Mouse (Mus musculus) erythroblast, adult 5-6 weeks (primary cell): ENCODE measurements around the gene Ankrd65. TPM values are rescaled to one million over a fixed set of nuclear protein-coding genes. Genes with fewer than 3 reads are reported as not detected.
"Not testable (repeated sequence)": the region's sequence is repeated elsewhere in the genome, so short reads cannot be mapped to it uniquely, and the experiment has no call there.

Source experiments
- ATAC-seq: replicated peaks from 2 replicates; pipeline ENCODE4 v1.8.0; 2016; ENCODE audit warnings: moderate number of reproducible peaks, mild to moderate bottlenecking, moderate TSS enrichment, inconsistent platforms; ENCODE audit not compliant: poor library complexity, low FRiP score, severe bottlenecking
- total RNA-seq, 2 experiments: library from RNA; stranded (forward) in 1 of 2; stranded (reverse) in 1 of 2; fragments of 150-400 nt in 1 of 2; fragments of 200-764, 138-1000 nt in 1 of 2; gene quantifications; 2 replicates each; pipeline versions ENCODE4 v1.2.3 to v1.2.4; 2015 to 2017; ENCODE audit warnings: low replicate concordance in 2 of 2

The Ankrd65 gene
- total RNA-seq (2015; ENCODE audit: low replicate concordance) (2.5 TPM in 1 of 2 replicates, not detected in the other), total RNA-seq (2017; ENCODE audit: low replicate concordance) (1.7 and 4.3 TPM in 2 replicates)

DNA sequence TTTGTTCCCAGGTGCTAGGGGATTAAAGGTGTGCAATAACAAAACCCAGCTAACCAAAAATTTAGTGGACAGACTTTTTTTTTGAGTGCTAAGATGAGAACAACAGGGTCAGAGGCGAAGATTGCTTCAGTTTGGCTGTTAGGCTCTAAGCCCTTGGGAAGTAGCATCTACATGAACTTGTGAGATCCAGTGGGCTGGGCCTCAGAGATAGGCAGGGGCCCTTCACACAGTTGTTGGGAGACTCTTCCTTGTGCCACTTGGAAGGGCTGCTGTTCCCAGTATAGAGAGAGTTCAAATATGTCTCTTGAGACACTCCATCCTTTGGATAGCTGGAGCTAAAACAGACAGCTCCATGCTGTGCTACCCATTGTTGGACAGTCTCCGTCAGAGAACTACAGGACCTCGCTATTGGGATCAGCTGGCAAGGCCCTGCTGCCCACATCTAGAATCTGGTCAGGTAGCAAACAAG lies at the start of gene Ankrd65:
Ankrd65 (plus strand) TSS at position 419 of the 469 bp plus-strand sequence.
- no peak for ATAC-seq

DNA sequence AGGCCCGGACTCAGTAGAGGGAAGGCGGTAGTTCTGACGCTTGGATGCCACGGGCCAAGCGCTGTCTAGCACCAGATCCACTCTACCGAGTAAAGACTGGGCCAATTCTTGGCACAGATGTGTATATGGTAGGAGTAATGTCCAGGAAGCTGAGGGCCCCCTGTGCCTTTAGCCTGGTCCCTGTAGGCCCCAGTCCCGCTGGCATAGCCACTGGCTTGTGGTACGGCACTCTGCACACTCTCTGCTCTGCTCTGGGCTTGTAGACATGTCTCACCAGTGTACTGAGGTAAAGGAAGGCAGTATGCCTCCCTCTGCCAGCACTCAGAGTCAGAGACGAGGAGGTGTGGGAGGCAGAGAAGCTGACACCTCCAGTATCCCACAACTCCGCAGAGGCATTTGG lies 49.6 kb upstream of the Ankrd65 start:
- ATAC-seq: not testable (repeated sequence)

DNA sequence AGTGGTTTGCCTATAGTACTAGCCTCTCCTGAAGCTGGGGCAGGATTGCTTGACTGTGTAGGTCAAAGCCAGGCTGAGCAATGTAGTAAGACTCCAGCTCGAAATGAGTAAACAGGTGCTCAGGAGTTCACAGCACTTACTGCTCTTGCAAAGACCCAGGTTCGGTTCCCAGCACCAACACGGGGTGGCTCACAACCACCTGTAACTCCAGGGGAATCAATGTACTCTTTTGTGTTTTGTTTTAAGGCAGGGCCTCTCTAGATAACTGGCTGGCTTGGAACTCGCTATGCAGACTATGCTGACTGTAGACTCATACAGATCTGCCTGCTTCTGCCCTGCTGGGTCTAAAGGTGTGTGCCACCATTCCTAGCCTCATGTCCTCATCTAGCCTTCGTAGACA lies 47.6 kb upstream of the Ankrd65 start:
- ATAC-seq: no peak

DNA sequence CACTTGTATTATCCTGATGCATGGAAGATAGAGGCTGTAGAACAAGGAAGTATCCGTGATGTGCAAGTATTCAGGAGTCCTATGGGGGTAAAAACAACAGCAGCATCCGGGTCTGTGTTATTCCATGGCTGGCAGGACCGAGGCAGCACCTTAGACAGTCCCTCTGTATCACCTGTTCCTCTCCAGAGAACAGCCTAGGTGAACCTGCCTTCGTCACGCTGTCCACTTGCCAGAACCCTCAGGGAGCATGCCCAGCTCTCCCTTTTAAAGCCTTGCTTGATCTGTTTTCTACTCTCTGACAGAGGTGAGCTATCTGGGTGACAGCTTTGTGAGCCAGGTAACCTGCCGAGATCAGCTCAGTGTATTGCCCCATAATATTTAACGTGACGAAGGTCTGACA lies 45.8 kb upstream of the Ankrd65 start:
- ATAC-seq: no peak

DNA sequence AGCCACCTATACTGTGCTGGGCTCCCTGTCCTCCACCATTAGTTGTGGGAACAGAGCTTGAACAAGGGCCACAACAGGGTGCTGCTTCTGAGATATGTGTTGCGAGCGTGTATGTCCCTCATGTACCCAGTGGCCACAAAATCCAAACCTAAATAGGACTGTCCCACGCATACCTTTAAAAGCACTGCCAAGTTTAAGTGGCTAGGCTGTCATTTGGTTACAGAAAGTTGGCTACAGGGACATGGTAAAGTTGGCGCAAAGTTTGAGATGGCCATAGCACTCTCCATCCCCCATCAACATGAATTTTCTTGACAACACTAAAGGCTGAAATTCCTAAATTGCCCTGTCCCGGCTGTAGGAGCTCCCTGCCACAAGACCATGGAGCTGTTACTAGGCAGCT lies 45.1 kb upstream of the Ankrd65 start:
- ATAC-seq: no peak

DNA sequence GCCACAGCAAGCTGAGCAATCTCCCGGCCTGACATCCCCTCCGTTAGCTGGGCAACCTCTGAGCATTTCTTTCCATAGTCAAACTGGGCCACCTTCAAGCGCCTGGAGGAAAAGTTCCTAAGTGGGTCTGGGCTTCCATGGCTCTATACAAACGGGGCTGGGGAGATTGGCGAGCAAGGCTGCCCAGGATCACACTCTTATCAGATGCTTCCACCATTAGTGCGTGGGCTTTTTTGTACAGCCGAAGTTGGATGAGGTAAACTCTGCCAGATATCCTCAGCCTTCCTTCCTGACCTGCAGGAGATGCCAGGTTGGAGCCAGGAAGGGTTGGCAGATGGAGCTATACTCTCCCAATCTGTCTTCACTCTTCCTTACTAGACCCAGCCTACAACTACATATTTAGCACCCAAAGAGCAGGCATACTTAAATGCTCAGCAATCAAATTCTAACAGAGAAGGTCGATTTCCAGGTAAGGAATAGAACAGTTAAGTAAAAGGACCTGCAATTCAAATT lies 44.1 kb upstream of the Ankrd65 start:
- no peak for ATAC-seq

DNA sequence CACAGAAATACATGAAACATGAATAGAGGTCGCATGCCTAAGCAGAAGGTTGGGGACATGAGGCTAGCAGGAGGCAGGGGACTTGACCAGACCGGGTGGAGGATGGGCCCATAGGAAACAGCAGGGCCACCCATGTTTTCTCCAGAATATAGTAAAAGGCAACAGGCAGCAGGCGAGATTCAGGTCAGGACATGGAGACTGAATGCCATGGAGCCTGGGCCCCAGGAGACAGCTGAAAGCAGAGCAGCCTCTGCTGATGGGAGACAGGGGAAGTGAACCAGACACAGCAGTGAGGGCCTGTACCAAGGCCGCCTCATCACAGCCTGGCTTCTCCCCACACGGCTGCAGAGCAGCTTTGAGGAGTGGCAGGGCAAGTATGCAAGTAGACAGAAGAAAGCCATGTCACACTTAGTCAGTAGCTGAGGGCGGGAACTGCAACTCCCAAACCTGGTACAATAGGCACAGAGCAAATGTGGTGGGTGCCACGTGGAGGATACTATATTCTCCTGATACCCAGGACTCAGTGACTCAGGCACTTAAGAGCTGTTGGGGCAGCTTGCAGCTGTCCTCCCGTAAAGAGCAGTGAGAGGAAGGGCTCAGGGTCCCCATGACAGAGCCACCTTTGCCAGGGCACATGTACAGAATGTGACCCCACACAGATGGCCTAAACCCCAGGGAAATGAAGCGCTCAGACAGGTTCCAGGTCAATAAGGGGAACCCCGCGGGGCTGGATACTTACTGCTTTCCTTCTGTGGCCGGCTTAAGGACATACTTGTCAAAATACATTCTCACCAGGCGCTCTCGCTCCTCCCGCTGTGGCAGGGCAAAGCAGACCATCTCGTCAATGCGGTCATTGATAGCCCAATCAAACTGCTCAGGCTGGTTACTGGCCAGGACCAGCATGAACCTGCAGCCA lies 43.4 kb upstream of the Ankrd65 start:
- ATAC-seq: no peak

DNA sequence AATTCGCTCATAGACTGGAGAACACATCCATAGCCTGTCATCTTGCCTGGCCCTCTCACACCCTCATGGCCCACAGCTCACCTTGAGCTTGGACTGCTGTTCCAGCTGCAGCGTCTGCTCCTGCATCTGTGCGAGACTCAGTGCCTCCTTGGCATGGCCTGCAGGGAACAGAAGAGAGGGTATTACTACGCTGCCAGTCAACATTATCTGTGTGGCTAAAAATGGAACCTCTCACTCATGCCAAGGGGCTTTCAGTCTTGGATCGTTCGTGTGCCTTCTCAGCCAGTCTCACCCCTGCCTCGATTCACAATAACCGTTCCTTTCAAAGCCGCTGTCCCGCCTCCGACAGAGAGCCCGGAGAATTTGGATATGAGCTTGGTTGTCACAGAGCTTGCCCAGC lies 33.2 kb upstream of the Ankrd65 start:
- ATAC-seq: no peak

DNA sequence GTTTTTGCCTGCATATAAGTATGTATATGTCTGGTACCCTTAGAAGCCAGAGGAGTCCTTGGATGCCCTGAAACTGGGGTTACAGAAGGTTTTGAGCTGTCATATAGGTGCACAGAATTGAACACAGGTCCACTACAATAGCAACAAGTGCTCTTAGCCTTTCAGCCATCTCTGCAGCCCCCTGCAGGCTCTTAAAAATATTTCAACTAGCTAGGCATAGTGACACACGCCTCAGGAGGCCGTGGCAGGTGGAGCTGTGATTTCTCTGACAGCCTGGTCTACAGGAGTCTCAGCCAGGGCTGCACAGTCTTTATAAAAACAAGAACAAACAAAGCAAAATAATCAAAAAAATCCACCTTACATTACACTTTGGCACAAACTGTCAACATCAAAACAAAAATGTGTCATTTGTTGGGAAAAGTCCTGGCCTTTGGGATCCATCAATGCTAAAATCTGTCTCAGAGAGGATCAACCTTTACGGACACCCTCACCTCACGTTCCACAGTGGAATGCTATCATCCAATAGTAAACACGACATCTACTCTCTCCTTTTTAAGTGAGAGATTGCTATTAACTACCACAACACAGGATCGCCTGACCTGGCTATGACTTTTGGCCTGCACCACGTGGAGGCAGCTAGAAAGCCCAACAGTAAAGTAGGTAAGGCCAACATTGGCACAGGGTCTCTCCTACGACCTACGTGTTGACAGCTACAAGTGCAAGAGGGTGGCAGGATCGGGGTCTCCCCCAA lies 30.2 kb upstream of the Ankrd65 start:
- no peak for ATAC-seq

DNA sequence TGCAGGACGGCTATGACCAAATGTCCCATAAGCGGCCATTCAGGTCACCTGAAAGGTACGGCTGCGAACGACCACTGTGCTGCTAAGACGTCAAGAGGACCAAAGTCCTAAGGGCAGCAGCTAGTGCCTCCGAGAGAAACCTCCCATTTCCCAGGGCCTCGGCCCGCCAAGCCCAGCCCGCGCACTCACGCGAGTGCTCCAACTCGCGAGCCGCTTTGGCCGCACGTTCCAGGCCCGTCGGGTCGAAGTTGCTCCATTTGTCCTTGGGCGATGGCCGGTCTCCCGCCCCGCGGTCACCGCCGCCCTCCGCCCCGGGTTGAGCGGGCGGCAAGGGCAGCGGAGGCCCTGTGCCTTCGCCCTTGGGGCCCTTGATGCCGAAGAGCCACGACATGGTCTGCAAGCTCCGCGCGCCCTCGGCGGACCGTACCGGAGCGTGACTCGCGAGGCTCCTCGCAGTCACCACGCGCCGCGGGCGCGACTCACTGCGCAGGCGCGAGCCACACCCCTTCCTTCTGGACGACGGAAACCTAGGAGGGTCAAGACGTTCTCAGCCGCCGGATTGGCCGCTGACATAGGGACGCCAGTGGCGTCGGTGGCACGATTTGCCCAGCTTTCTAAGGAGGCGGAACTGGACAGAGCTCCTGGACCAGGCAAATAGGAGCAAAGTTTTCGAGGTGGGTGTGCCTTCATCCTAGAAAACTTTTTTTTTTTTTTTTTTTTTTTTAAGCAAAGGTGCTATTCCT lies 29.5 kb upstream of the Ankrd65 start, which contains the start of gene Atad3a:
Atad3a (minus strand) TSS at position 481 of the 743 bp plus-strand sequence.
- peak; percentile 97 for ATAC-seq

DNA sequence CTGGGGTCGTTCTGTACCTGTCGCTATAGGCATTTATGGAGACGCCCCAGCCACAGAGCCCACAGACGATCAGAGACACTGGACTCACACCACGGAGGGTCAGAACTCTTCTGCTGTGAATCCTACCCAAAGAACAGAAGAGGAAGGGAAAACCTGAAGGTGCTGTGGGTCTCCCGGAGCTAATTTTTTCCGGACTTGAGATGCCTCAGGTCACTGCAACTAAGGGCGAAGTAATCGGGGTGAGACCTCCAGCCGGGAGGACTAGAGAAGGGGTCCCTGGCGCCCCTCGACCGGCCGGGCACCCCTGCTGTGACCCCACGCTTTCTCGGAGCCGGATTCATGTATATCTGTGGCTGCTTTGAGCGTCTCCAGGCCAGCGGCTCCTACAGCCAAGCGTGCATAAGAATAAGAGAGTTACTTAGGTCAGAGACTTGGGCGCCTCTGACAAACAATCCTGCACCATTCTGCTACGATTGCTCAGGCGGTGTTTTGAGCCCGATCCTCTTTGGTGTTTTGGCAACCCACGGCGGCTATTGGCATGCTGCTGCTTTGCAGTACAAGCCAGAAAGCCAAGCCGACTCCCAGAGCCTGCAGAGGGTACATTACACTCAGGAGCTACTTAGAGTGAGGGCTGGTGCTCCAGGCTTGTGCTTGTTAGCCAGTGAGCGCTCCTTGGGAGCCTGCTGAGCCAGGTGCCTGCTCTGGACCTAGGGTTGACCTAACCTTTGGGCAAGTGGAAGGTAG lies 28.7 kb upstream of the Ankrd65 start:
- peak; percentile 45 for ATAC-seq

DNA sequence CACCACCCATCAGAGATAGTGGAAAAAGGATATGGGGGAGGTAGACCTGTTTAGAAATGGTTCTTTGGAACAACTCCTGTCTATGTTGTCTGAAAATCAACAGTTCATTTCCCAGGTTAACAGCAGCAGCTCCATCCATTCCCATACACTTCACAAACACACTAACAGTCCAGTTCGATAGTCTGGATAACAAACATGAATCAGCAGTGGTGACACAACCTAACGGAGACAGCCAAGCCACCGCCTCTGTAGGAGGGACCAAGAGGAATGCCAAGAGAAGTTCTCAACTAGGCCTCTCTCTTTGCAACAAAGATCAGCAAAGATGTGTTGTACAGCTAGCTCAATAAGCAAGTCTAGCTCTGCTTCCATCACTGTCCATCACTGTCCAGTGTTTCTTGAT lies 27.9 kb upstream of the Ankrd65 start:
- ATAC-seq: peak; percentile 42; the same call in 1 of the 2 replicates

DNA sequence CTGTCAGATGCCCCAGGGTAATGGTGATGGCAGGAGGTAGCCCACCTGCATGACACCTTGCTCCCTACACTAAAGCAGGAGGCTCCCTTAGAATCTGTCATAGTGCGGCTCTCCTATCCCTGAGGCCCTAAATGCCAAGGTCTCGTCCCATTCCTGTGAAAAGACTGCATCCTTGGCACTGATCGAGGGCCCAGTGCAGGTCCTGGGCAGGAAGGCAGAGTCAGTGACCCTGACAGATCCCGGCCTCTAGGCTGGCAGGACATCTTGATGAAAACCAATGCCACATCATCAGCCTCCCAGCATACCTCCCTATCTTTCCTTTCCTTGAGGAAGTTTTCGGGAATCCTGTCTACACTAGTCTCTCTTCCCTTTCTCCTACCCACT lies 20.8 kb upstream of the Ankrd65 start:
- ATAC-seq: no peak

DNA sequence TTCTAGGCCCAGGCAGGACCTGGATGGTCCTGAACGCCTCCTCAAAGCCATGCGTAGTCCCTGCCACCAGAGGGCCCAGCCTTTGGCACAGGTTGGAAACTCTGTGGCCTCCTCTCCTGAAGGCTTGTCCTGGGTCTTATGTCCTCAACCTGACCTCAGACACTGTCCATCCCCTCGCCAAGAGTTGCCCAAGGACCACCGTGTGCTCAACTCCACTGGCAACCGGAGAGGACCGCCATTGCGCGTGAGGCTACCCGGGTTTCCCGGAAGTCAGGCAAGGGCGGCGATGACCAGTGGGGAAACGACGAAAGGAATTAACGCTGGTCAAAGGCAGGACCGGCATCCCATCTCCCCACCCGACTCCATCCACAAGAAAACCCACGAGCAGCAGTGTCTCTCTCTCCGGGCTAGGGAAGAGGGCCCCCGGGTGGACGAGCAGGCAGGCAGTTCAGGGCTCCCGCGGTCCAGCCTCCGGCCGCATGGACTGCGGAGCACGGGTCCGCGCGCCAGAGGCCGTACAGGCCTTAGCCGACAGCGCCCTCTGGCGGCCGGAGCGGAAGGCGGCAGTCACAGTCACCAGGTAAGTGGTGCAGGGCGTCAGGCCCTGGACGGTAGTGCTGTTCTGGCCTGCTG lies 20.2 kb upstream of the Ankrd65 start:
- peak; percentile 79 for ATAC-seq

DNA sequence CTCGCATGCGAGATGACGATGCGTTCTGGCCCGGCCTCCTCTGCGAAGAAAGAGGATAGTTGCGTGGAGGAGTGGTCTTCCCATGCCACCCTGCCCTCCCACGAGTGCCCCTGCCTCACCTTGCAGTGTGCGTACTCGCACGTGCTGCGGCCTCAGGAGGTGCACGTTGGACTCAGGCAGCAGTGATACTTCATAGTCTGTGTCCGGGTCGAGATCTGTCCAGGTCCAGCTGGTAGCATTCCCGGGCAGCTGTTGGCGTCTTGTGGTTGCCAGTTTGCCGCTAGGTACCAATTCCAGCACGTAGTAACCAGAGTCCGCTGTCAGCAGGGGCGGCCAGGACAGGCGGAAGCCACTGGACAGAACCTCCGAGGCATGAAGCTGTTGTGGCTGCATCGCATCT lies 19.6 kb upstream of the Ankrd65 start:
- no peak for ATAC-seq

DNA sequence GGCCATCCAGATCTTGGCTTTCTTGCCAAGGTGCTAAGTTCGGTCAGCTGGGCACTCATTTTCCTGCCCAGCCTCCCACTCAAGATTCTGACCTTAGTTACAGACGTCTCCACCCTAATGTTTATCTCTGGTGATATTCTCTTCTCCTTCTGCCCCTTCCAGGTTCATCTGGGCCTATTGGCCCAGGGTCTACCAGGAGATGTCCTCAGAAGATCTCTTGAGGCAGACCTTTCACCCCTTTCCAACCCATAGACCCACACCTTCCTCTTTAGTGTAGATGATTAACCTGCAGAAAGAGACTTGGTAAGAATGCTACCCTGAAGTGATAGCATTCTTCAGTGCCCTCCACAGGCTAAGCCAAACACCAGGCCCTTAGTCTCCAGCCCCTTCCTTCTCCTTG lies 18.5 kb upstream of the Ankrd65 start:
- no peak for ATAC-seq

DNA sequence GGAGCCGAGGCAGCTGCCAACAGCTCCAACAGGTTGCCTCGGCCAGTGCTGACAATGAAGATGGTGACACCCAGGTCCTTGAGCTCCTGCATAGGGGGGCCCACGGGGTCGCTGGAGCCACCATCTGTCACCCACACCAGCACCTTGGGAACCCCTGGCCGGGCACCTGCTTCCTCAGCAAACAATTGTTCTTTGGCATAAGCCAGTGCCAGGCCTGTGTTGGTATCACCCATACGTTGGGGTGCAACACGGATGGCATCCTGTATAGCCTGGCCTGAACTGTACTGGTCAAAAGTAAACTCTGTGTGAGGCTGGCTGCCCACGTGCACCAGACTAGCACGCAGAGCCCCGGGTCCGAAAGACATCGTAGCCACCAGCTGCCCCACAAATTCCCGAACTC lies 17.5 kb upstream of the Ankrd65 start:
- no peak for ATAC-seq

DNA sequence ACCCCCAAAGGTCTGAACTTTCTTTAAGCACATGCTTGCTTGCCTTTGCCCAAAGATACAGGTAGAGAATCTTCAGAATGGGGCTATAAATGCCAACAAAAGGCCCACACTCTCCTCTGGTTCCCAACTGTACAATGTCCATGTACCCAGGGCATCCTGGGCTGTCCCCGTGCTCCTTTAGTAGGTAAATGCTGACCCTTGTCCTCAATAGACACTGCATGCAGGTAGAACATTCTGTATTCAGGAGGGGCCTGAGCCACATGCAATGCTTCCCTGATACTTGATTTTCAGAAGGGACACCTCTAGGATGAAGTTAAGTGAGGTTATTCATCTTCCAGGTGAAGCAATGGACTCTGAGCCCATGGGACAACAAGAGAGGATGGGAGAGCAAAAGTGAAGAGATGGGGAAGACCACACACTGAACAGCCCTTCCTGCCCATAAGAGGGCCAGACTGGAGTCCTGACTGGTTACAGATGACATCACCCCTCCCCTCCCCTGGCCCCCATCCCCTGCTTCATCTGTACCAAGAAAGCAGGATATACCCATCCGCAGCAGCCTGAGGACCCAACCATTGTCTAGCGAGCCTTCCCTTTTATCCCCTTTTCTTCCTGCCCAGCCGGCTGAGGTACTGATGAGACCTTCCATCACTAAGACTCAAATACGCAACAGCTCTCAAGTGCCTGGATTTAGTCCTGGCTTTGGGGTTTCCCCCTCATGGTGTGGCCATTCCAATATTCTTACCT lies 16.7 kb upstream of the Ankrd65 start:
- no peak for ATAC-seq
